Mouse (Mus musculus): ENCODE results near the gene Fdxacb1.

Gene Fdxacb1

DNA sequence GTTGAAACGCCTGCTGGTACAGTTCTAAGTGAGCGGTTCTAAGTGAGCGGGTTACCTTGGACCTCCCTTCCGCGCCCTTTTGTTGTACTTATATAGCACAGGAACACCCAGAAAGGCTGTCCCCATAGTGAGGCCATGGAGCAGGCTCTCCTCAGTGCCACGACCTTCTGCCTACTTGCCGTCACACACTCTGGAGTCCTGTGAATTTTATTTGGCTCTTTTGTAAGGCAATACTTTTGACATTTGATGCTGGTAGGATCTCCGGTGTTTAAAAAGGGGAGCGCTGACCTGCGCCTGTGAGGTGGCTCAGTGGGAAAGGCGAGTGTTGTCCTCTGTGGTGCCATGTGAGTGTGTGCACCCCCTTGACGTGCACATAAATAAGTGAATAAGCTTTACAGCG is 41.1 kb downstream of the Fdxacb1 start:
- DNase-seq, result no peak

- DNase-seq, result peak; percentile 80
Measured at GRCm38 (mm10) chr9:50811187-50811586, 43.2 kb downstream of the Fdxacb1 start.

GRCm38 (mm10) chr9:50811746-50812145 is 43.7 kb downstream of the Fdxacb1 start:
- DNase-seq, result peak; percentile 63

DNA sequence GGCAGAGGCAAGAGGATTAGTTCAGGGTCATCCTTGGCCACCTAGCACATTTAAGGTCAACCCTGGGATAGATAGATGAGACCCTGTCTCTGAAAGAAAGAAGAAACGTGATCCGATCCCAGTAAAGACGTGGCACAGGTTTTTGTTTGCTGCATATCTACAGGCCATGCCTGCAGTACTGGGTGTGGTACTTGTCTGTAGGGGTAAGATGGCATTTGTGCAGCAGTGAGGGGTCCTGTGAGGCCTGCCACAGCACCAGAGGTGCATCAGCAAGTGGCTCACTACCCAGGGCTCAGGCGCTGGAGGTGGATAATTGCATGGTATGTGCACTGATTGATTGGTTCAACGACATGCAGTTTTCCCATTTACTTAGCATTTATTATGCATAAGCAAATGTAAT is 45.8 kb downstream of the Fdxacb1 start:
- DNase-seq, result peak; percentile 79

DNA sequence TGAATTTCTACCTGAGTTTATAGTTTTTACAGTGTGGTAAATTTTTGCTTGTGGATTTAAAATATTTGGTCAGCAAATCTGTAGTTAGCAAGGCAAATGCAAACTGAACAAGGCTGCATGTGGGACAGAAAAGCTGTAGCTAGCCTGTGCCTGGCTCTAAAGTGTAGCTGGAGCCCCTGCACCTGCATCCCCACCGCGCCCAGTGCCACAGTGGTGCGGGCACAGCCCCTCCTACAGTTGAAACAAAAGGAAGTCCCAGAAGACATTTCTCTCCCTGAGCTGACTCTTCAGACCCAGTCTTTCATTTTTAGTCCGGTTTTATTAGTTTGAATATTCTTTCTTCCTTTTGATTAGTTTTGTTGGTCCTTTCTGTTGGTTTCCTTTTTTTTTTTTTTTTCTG is 47.6 kb downstream of the Fdxacb1 start:
- no peak for DNase-seq

GRCm38 (mm10) chr9:50816512-50816911 is 48.5 kb downstream of the Fdxacb1 start:
- DNase-seq, result peak; percentile 74

- no peak for DNase-seq
Measured at GRCm38 (mm10) chr9:50818050-50818449, 50.0 kb downstream of the Fdxacb1 start.

- no peak for DNase-seq
Measured at GRCm38 (mm10) chr9:50819716-50820115, 51.7 kb downstream of the Fdxacb1 start.

GRCm38 (mm10) chr9:50821651-50822050 is 53.6 kb downstream of the Fdxacb1 start:
- no peak for DNase-seq

DNA sequence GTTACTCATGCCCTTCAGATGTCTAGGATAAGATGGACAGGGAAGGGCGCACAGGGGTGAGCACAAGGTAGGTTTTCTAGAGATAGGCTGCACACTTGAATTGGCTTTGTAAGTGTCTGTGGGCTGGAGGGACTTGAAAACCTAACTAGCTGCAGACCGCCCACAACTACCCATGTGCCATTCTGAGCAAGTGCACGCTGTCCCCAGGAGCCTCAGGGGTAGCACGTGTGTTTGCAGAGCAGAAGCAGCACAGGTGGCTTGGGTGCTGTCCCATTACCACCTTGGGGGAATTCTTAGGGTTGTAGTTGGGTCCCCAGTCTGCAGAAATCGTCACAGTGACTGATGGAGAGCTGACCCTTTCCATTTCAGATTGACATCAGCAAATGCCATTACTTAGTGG is 54.2 kb downstream of the Fdxacb1 start:
- DNase-seq, result no peak

Measured in liver (tissue).